Mouse (Mus musculus) heart, adult 2 months (tissue): Measurements from ENCODE around the gene Prss2. TPM values are rescaled to one million over a fixed set of nuclear protein-coding genes. Genes with fewer than 3 reads are reported as not detected.

ENCODE experiments used
- DNase-seq, 2 experiments: peaks; one replicate each; pipeline ENCODE4 v3.0.0; 2021
- H3K27ac ChIP-seq: fragments of 200-600 bp; 2 replicates; pipeline ENCODE4 v1.8.1; 2022
- H3K27me3 ChIP-seq: fragments of 200-500 bp; 2 replicates; pipeline ENCODE4 v1.6.1; 2012; ENCODE audit warnings: mild to moderate bottlenecking, low read length, inconsistent platforms, mixed read lengths; ENCODE audit not compliant: control insufficient read depth, insufficient read depth
- H3K36me3 ChIP-seq: fragments of 200-500 bp; 2 replicates; pipeline ENCODE4 v1.6.1; 2012; ENCODE audit warnings: low read length, inconsistent platforms; ENCODE audit not compliant: control insufficient read depth, insufficient read depth
- H3K4me1 ChIP-seq: fragments of 200-500 bp; 2 replicates; pipeline ENCODE4 v1.6.1; 2011; ENCODE audit warnings: low read length; ENCODE audit not compliant: control insufficient read depth, insufficient read depth
- H3K4me3 ChIP-seq: fragments of 200-600 bp; 2 replicates; pipeline ENCODE4 v1.8.1; 2022
- H3K79me2 ChIP-seq: fragments of 200-500 bp; replicated peaks from 2 replicates; pipeline ENCODE4 v1.6.1; 2012; ENCODE audit warnings: mild to moderate bottlenecking, inconsistent platforms, low read length, moderate library complexity, mixed read lengths; ENCODE audit not compliant: control insufficient read depth, insufficient read depth
- H3K9ac ChIP-seq: fragments of 200-500 bp; 2 replicates; pipeline ENCODE4 v1.6.1; 2012; ENCODE audit warnings: low read depth, mild to moderate bottlenecking, control low read depth, inconsistent platforms, low read length, mixed read lengths
- CTCF ChIP-seq: fragments of 200-600 bp; IDR thresholded peaks from 2 replicates; pipeline ENCODE4 v1.8.1; 2022; ENCODE audit warnings: antibody characterized with exemption, mild to moderate bottlenecking, moderate library complexity
- EP300 ChIP-seq: fragments of 200-500 bp; IDR thresholded peaks from 2 replicates; pipeline ENCODE4 v1.6.1; 2011; ENCODE audit warnings: low read depth, low read length, control low read depth; ENCODE audit not compliant: insufficient read depth
- POLR2A ChIP-seq: fragments of 200-500 bp; IDR thresholded peaks from 2 replicates; pipeline ENCODE4 v1.6.1; 2011; ENCODE audit warnings: mild to moderate bottlenecking, low read depth, low read length, control low read depth; ENCODE audit not compliant: insufficient read depth
- WGBS: fragments of 180-500 bp; shearing (Covaris S2); methylation state at CpG from one replicate; pipeline ENCODE4 v1.1.7; 2018; 5-methylcytosine and 5-hydroxymethylcytosine counted together
- intact Hi-C: fragments of 180-260 bp; cut with DNase I; formaldehyde crosslinking; loops from one replicate; pipeline ENCODE4 v1.15.1; 2025
- polyA plus RNA-seq: library from polyadenylated mRNA; depleted of rRNA; stranded (reverse); fragments of >200 nt; gene quantifications from 2 replicates; pipeline ENCODE4 v1.2.3, GENCODE M21; 2012
- total RNA-seq, 2 experiments: library from RNA; stranded (reverse); gene quantifications; 2 replicates each; pipeline ENCODE4 v1.2.3; 2021

Prss2 gene
- total and polyA plus RNA-seq, 3 experiments = not detected

DNA sequence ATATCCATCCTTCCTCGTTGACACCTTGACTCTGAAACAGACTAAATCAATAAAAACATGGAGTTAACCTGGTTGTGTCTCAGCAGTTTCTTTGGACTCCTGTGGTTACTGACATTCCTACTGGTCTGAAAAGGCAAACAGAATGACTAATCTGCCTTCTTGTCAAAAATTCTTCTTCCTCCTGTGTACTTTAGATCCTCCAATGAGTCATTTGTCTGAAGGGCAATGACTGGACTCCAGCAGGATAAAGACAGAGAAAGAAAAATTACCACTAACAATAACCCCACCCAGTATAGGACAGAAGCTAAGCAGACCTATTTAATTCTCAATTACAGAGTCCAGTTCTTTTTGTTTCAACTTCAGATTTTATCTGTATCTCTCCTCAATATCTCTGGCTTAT, 26.7 kb downstream of the Prss2 start:
- Histone ChIP-seq H3K27ac (no peak overlapping the region), H3K4me1 (no peaks in the 10 kb centered on the region), H3K27me3 (no peaks in the 10 kb centered on the region), H3K36me3 (no peaks in the 10 kb centered on the region), H3K79me2 (no peaks in the 10 kb centered on the region), H3K4me3 (no peak overlapping the region), H3K9ac (no peak overlapping the region)
- 47% methylated on average over 1 of the region's 1 CpGs for WGBS
- intact Hi-C loops = no loop called here
- DNase-seq = no peak
- TF ChIP-seq CTCF = no peak
- no peak for TF ChIP-seq EP300
- no peak for TF ChIP-seq POLR2A

DNA sequence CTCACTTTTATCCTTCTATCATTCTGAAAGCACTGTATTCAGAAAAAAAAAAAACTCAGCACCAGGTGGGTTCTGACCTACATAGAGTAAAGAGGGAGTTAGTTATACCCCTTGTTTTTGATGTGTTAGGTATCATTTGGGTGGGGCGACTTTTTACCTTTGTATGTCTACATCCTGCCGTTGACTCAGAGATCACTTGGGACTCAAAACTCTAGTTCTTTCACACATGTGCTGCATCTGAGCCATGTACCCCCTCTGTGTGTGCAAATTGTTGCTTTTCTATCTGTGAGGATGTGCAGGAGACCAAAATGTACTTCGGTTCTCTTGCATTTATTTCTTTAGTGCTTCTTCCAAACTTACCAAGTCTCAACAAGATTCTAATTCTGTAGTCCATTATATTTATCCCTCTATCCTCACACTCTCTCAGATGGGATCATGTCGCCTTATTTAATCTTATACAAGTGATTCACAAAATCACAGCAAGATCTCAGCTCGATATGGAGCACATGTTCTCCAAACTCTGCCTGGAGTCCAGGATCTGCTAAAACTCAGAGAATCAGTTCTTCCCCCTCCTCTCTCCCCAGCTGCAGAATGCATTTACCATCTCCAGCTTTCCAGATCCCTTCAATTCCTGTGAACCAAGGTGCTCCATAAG, 31.9 kb downstream of the Prss2 start:
- Histone ChIP-seq H3K9ac (no peak overlapping the region), H3K79me2 (no peaks in the 10 kb centered on the region), H3K27ac (no peak overlapping the region), H3K4me1 (no peaks in the 10 kb centered on the region), H3K27me3 (no peaks in the 10 kb centered on the region), H3K36me3 (no peaks in the 10 kb centered on the region), H3K4me3 (no peak overlapping the region)
- intact Hi-C loops = no loop called here
- no peak for DNase-seq
- 69% methylated on average over 5 of the region's 5 CpGs for WGBS
- no peak for TF ChIP-seq EP300
- no peak for TF ChIP-seq POLR2A
- TF ChIP-seq CTCF = no peak

DNA sequence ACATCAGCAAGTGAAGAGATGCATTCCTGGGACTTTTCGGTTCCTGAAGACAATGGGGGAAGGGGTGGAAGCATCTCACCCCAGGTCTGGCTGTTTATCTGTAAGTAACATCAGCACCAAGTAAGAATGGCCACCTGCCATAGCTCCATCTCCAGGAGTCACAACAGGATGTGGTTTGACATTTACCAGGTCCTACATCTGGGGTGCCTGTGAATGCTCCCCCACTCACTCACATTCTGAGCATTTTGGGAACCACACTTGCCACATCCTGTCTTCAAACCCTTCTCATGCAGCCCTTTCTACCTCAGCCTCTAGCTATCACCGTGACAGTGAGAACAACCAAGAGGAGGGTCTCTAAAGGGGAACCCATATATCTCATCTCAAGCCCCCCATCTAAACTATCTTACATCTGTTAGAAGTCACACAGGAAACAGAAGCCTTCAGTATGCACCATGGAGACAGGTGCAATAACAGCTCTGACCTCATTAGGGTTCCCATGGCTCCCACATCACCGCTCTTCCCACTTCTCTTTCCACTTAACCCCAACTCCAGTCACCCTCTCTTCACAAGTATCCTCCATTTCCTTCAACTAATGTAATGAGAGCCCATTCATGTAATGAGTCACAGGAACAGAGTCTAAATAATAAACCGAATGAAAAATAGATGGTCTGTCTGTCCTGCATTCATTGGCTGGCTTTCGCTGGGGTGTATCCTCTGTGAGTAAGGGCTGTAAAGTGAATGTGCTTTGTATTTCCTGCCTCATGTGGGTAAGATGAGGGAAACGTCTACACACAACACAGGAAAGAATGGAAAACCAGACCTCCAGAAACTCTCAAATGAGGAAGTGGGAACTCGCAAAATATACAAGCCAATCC, 32.9 kb downstream of the Prss2 start:
- intact Hi-C loops = no loop called here
- no peak for TF ChIP-seq CTCF
- no peak for TF ChIP-seq EP300
- no peak for TF ChIP-seq POLR2A
- Histone ChIP-seq H3K27ac (no peak overlapping the region), H3K27me3 (no peaks in the 10 kb centered on the region), H3K36me3 (no peaks in the 10 kb centered on the region), H3K9ac (no peak overlapping the region), H3K4me1 (no peaks in the 10 kb centered on the region), H3K79me2 (no peaks in the 10 kb centered on the region), H3K4me3 (no peak overlapping the region)
- DNase-seq = peak in 1 of 2 experiments; percentile 14
- WGBS = 55% methylated on average over 7 of the region's 7 CpGs

DNA sequence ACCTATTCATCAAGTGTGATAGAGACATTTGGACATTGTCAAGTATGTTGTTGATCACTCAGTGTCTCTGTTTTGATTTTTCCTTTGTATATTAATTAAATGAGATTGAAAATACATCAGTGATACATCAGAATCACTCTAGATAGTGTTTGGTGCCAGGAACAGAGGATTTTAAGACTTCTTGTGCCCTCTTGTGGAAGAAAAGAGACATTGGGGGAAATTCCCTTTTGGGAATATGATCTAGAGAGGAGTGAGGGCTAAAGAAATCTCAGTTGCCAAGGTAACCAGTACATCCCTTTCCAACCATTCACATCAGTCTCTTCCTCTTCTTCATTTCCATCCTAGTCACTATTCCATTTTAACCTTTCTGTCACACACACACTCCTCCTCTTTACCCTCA, 34.8 kb downstream of the Prss2 start:
- TF ChIP-seq POLR2A = no peak
- TF ChIP-seq CTCF = peak; percentile 40
- Histone ChIP-seq H3K27ac (no peak overlapping the region), H3K36me3 (no peaks in the 10 kb centered on the region), H3K79me2 (no peaks in the 10 kb centered on the region), H3K9ac (no peak overlapping the region), H3K4me1 (no peaks in the 10 kb centered on the region), H3K27me3 (no peaks in the 10 kb centered on the region), H3K4me3 (no peak overlapping the region)
- intact Hi-C loops = no loop called here
- DNase-seq = no peak

DNA sequence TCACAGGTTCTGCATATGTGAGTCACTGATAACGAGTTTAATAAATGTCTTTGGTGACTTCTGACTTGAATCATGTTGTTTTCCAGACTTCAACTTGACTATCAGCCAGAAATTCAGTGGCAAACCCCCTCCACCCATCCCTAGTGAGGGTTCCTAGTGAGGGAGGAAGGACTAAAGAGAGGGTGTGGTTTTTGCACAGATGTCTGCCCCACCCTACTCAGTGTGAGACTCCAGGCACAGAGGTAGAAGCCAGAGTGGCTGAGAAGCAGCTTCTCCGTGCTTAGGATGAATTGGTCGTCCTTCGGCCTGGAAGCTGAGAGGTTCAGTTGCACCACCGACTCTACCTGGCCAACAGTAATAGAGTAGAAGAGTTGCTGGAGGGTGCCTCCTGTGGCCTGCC, 35.9 kb downstream of the Prss2 start:
- 64% methylated on average over 5 of the region's 5 CpGs for WGBS
- intact Hi-C loops = no loop called here
- TF ChIP-seq CTCF (no peak), POLR2A (no peak), EP300 (no peak)
- Histone ChIP-seq H3K27me3 (no peaks in the 10 kb centered on the region), H3K79me2 (no peaks in the 10 kb centered on the region), H3K27ac (no peak overlapping the region), H3K4me1 (no peaks in the 10 kb centered on the region), H3K9ac (no peak overlapping the region), H3K36me3 (no peaks in the 10 kb centered on the region), H3K4me3 (no peak overlapping the region)
- no peak for DNase-seq

DNA sequence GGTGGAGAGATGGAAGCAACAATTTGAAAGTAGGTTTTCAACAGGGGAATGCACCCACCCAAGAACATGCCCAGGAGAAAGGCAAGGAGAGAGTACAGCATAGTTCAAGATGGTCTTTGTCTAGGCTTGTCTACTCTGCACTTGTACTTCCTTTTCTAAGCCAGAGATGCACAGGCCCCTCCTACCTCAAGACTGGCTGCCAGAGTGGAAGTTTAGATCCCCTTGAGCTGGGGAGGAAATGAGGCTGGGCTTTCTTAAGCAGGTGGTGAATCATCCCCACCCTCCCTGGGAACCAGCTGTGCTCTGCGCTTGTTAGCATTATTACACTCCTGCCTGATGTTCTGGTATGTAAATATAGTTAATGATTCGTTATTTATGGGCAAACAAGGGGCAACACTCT, 36.7 kb downstream of the Prss2 start:
- Histone ChIP-seq H3K27ac (no peak overlapping the region), H3K4me3 (no peak overlapping the region), H3K9ac (no peak overlapping the region), H3K4me1 (no peaks in the 10 kb centered on the region), H3K79me2 (no peaks in the 10 kb centered on the region), H3K27me3 (no peaks in the 10 kb centered on the region), H3K36me3 (no peaks in the 10 kb centered on the region)
- no peak for DNase-seq
- intact Hi-C loops = no loop called here
- no peak for TF ChIP-seq CTCF
- TF ChIP-seq POLR2A = no peak
- WGBS = 36% methylated on average over 2 of the region's 2 CpGs
